Mouse (Mus musculus): ENCODE measurements around the gene Hoxa9.

DNA sequence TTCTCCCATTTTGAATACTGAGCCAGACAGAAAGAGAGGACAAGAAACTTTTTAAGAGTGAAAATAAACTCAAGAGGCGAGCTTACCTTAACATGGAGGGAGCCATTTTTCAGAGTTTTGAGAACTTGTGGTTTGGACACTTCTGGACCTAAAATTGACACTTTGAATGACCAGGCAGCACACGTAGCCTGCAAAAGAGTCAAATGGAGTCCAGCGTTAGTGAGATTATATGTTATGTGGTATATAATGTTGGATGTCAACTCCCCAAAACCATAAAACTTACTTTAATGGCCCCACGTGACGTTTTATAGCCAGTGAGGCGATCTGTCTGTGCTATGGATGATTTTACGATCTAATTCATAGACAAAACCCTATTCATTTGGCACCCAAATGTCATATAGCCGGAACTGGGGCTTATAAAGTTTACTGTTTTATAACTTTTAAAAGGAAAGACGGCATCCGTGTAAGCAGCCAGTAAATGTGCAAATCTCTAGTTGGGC lies 30.1 kb downstream of the Hoxa9 start:
- TF ChIP-seq POLR2A (IDR thresholded peaks at IDR 0.05; ENCODE audit: insufficient read depth, low read depth, low read length) (no peak), CTCF (IDR thresholded peaks at IDR 0.05; ENCODE audit: insufficient read depth, low read depth, low read length) (no peak)

All from olfactory bulb, adult 2 months (tissue).